Mouse (Mus musculus) gastrocnemius, adult 18-20 months (tissue): ENCODE results near the gene Il1rapl2. TPM values are rescaled to one million over a fixed set of nuclear protein-coding genes. Genes with fewer than 3 reads are reported as not detected.
"Not testable (repeated sequence)": the region's sequence is repeated elsewhere in the genome, so short reads cannot be mapped to it uniquely, and the experiment has no call there.

ENCODE experiments used
- DNase-seq: peaks from one replicate; pipeline ENCODE4 v3.0.0; 2021; ENCODE audit warnings: low spot score
- total RNA-seq, 2 experiments: library from RNA; stranded (reverse); gene quantifications; 2 replicates each; pipeline ENCODE4 v1.2.3; 2021

Il1rapl2 gene
- total RNA-seq, 2 experiments from 2014 or later: 0.23 TPM; not detected in 1

- no peak for DNase-seq
Observed at GRCm38 (mm10) chrX:138170146-138170545, 599.7 kb downstream of the Il1rapl2 start.

- no peak for DNase-seq
Observed at GRCm38 (mm10) chrX:138209480-138209879, 639.1 kb downstream of the Il1rapl2 start, which contains the start of gene Tex13a. Gene Tex13a (minus strand): TSS chrX:138209580.

- DNase-seq: no peak
Observed at GRCm38 (mm10) chrX:138234626-138235025, 664.2 kb downstream of the Il1rapl2 start.

GRCm38 (mm10) chrX:138348736-138349135 is 778.3 kb downstream of the Il1rapl2 start:
- not testable (repeated sequence) for DNase-seq

- no peak for DNase-seq
Observed at GRCm38 (mm10) chrX:138433794-138434193, 863.4 kb downstream of the Il1rapl2 start.

- DNase-seq: peak; percentile 74
Observed at GRCm38 (mm10) chrX:138437939-138438338, 867.5 kb downstream of the Il1rapl2 start.

GRCm38 (mm10) chrX:138449856-138450255 is 879.4 kb downstream of the Il1rapl2 start:
- no peak for DNase-seq

- DNase-seq: no peak
Observed at GRCm38 (mm10) chrX:138478488-138478887, 908.1 kb downstream of the Il1rapl2 start.

- DNase-seq: no peak
Observed at GRCm38 (mm10) chrX:138500510-138500909, 930.1 kb downstream of the Il1rapl2 start.

- no peak for DNase-seq
Observed at GRCm38 (mm10) chrX:138505049-138505448, 934.6 kb downstream of the Il1rapl2 start.

- no peak for DNase-seq
Observed at GRCm38 (mm10) chrX:138620106-138620505, 1049.7 kb downstream of the Il1rapl2 start.

GRCm38 (mm10) chrX:138625311-138625710 is 1054.9 kb downstream of the Il1rapl2 start:
- no peak for DNase-seq

GRCm38 (mm10) chrX:138722372-138722771 is 1152.0 kb downstream of the Il1rapl2 start:
- peak; percentile 36 for DNase-seq

GRCm38 (mm10) chrX:138800958-138801357 is 1230.5 kb downstream of the Il1rapl2 start:
- DNase-seq: no peak

- DNase-seq: no peak
Observed at GRCm38 (mm10) chrX:138831876-138832275, 1261.5 kb downstream of the Il1rapl2 start.

- DNase-seq: no peak
Observed at GRCm38 (mm10) chrX:138833894-138834293, 1263.5 kb downstream of the Il1rapl2 start.

GRCm38 (mm10) chrX:138838381-138838780 is 1268.0 kb downstream of the Il1rapl2 start:
- no peak for DNase-seq
